Mouse (Mus musculus) embryo, embryonic 10 days (tissue): ENCODE results near the gene F2r.

Experiments used
- DNase-seq: peaks from one replicate; pipeline ENCODE4 v3.0.0-alpha.2; 2015; ENCODE audit warnings: low spot score

Gene F2r

DNA sequence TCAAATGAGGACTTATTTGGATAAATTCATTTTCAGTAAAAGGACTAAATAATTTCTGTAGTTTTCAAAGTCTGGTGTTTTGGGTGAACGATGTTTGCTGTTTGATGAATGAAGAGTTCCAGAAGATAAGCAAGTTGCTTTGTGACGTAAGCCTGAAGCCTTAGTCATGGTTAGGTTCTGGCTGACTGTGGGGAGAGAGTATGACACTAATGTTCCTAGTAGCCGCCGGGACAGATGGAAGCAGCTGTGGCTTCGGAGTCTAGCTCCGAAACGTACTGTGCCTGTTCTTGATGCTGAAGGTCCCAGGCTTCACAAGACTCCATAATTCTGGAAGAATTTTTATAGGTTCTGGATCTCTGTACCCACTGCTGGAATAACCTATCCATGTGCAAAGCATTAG is 22.9 kb downstream of the F2r start:
- no peak for DNase-seq

DNA sequence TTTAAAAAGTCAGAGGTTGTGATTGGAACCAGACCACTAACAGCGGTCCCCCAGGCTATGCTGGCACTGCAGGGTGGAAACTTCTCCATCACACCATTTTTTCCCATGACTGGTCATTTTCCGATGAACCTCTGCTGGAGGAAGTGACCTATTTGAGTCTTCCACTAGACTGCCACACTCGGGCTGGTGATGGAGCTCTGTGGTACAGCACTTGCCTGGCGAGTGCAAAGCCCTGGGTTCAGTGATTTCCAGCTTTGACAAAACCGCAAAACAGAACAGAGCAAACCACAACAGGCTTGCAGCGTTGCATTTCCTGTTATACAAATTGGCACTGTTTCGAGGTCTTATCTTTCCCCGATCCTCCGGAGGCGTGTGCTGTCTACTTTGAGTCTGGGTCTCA is 25.4 kb downstream of the F2r start:
- DNase-seq, result no peak

DNA sequence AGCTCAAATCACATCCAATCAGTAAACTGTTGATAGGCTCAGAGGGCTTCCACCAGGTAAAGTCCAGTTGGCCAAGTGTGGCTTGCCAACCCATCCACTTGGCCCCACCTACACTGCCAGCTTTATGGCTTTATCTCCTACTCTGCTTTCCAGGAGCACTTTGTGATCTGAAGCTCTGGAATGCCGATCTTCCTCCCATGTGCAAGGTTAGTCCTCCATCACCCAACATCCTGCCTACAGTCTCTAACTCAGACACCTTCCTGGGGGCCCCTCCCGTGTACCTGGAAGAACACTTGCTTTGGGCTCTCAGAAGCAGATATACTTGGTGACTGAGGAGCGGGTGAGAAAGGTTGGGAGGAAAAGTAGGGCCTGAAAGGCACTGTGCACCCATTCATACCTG is 26.7 kb downstream of the F2r start:
- no peak for DNase-seq

- no peak for DNase-seq
Measured at GRCm38 (mm10) chr13:95587628-95588027, 30.7 kb downstream of the F2r start.

DNA sequence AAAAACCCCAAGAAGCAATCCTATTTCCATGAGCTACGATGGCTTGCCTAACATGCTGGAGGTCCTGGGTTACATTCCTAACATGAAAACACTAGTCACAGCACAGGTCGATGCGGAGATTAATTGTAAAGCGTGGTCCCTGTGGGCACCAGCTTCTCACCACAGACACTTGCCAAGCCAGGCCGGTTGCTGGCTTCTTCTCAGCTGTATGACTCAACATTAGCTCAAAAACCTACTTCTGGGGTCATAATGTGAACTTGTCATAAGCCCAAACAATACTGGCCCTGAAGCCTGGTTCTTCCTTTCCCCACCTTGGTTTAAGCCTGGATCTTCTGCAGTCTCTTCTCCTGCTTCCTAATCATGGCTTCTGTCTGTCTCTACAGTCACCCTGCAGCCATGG is 33.4 kb downstream of the F2r start:
- no peak for DNase-seq

- DNase-seq, result peak; percentile 26
Measured at GRCm38 (mm10) chr13:95583237-95584189, 34.8 kb downstream of the F2r start.

GRCm38 (mm10) chr13:95581850-95582249 is 36.4 kb downstream of the F2r start:
- DNase-seq, result no peak

DNA sequence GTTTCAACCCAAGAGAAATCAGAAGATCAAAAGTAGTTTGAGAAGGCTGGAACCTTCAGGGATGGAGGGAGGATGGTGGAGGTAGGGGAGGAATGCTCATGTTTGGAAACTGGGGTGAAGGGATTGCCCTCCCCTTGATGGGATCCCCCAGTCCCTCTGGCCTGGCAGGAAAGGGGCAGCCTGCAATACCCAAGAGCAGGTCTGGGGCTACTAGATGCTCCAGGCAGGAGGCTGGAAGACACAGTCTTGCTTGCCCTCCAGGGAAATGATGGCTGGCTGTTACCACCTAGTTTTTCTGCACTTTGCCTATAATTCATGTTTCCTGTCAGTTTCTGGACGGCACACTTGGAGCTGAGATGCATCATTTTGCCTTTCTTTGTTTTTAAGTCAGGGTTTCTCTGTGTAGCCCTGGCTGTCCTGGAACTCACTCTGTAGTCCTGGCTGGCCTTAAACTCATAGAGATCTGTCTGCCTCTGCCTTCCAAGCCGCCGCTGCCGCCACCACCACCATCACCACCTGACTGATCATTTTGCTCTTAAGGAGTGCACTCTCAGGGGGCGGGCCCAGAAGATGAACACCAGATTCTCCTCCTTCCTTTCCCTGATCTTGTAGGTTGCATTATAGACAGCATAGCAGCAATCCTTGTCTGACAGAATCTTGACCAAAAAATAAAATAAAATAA is 40.1 kb downstream of the F2r start:
- DNase-seq, result no peak

DNA sequence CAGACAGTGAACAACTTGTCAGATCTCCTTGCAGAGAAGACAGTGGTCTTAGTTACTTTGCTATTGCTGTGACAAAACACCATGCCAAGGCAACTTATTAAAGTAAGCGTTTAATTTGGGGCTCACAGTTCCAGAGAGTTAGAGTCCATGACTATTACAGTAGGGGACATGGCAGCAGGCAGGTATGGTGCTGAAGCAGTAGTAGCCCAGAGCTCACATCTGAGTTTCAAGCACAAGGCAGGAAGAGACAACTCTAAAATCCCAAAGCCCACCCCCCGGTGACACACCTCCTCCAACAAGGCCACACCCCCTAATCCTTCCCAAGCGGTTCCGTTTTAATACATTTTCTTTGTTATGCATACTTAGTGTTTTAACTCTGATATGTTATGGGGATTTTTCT is 47.4 kb downstream of the F2r start:
- DNase-seq, result no peak

DNA sequence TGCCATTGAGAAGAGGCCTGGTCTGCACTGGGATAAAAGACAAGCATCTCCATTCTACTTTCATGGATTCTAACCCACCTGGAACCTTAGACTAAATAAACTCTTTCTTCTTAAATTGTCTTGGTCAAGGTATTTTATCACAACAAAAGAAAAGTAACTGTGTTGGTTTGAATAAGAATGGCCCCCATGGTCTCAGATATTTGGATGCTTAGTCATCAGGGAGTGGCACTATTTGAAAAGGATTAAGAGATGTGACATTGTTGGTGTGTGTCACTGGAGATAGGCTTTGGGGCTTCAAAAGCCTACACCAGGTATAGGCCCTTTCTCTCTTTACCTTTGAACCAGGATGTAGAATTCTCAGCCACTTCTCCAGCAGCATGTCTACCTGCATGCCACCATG is 49.0 kb downstream of the F2r start:
- DNase-seq, result no peak

GRCm38 (mm10) chr13:95568336-95568735 is 50.0 kb downstream of the F2r start:
- DNase-seq, result no peak

DNA sequence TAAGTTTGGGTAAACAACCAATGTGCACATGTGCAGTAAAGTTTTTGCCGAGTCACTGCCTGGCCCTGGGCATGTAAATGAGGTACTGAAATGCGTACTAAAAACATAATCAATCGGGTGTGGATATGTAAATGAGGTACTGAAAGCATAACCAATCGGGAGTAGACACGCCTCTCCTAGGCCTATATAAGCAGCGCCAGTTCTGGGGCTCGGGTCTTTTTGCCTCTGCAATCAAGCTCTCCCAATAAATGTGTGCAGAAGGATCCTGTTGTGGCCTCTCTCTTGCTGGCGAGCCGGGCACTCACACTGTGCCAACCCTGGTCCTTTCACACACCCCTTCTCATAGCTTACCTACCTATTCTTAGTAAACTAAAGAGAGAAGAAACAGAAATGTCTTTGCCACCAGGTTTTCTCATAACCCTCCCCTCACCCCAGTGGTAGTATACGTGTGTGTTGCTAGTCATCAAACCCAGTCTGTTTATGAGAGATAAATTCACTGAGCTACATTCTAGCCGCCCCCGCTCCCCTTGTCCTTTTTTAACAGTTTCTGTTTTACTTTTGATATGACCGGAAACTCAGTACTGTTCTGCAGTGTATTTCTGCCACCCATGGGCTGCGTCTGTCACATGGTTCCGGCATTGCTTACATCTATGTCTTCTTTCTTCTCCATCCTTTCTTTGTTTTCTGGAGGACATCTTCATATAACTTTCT is 51.3 kb downstream of the F2r start:
- no peak for DNase-seq

DNA sequence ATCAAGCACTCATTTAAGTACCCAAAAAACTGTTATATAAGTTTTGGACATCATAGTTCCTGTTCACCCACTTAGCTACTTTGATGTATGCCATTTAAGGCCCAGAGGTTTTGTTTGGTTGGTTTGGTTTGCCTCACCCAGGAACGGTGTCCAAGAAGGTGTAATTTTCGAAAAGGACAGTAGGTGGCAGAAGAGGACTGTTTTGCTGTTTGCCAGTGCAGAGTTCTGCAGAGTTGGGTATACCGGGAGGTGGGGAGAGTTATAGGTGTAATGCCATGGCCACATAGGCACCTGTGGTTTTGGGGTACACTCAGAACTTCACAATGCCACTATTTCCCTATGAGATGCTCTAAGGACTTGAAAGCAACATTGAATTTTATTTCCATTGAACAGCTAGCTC is 54.6 kb downstream of the F2r start:
- DNase-seq, result peak; percentile 86

DNA sequence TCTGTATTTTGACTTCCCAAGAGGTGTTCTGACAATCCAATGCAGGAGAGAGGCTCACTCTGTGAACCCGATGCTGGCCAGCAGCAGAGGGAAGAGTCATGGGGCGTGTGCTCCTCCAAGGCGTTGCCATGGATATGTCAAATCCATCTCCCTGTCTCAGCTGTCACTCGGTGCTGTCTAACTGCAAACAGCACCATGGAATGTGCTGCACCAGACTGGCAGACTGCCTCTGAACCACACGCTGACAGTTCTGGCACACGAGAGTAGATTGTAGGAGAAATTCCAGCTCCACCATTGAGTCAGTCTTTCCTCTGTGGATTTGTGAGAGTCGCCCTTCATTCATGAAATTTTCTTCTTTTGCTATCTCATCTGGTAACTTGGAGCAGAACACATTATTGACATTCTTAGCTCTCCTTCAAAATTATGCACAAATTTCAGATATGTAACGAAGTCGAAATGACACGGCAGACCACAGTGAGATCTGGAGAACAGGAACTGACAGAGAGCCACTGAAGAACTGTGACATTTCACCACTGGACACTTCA is 55.1 kb downstream of the F2r start:
- no peak for DNase-seq

DNA sequence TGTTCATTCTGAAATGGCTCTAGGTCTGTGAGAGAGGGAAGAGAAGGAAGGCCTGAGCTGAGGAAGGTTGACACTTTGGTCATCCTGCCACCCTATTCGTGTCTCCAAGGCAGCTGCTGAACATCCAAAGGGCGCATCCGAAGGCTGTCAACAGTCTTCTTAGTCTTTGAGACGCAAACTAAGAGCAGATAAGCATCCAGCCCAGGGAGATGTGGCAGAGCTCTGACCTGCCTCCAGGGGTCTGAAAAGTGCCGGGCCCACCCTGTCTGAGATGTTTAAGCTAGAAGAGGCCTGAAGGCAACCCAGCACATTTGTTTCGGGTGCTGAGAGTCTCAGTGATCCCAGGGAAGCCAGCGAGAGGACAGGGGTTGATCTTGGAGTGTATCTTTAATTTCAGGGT is 61.0 kb downstream of the F2r start:
- no peak for DNase-seq

GRCm38 (mm10) chr13:95553885-95554492 is 64.3 kb downstream of the F2r start:
- no peak for DNase-seq
